Mouse (Mus musculus) gastrocnemius, adult 2 months (tissue): ENCODE results near the gene Tgfb3. TPM values are rescaled to one million over a fixed set of nuclear protein-coding genes. Genes with fewer than 3 reads are reported as not detected.
A peak's percentile ranks its signal among the peaks of the same experiment; 100 is the strongest.

Experiments
- DNase-seq: peaks from one replicate; pipeline ENCODE4 v3.0.0; 2022
- H3K27ac ChIP-seq: fragments of 200-600 bp; 2 replicates; pipeline ENCODE4 v1.8.1; 2022; ENCODE audit warnings: mild to moderate bottlenecking
- H3K4me3 ChIP-seq: fragments of 200-600 bp; 2 replicates; pipeline ENCODE4 v1.8.1; 2022; ENCODE audit warnings: mild to moderate bottlenecking, moderate library complexity
- CTCF ChIP-seq: fragments of 200-600 bp; IDR thresholded peaks from 2 replicates; pipeline ENCODE4 v1.8.1; 2022; ENCODE audit warnings: antibody characterized with exemption, mild to moderate bottlenecking, moderate library complexity
- intact Hi-C: fragments of 180-260 bp; cut with DNase I; formaldehyde crosslinking; loops from one replicate; pipeline ENCODE4 v1.15.1; 2025
- long read RNA-seq, 2 experiments: library from polyadenylated mRNA; stranded (forward); transcript quantifications; one replicate each; pipeline ENCODE4 v2.0.0; 2021
- total RNA-seq, 2 experiments: library from RNA; stranded (reverse); gene quantifications; 2 replicates each; pipeline ENCODE4 v1.2.3; 2021

Gene Tgfb3
- total RNA-seq = 10 to 100 TPM; 32.2 to 48.0 TPM
- long read RNA-seq, experiment 1, transcript Tgfb3-201 (7 exons, 3,383 nt) = major isoform, 113 of 122 reads
- long read RNA-seq, experiment 1, partial matches to known transcripts = 4 of 122 reads
- long read RNA-seq, experiment 1, other reads (novel, unspliced or antisense) = 5 of 122 reads
- long read RNA-seq, experiment 2, transcript Tgfb3-201 (7 exons, 3,383 nt) = major isoform, 89 of 102 reads
- long read RNA-seq, experiment 2, partial matches to known transcripts = 5 of 102 reads
- long read RNA-seq, experiment 2, other reads (novel, unspliced or antisense) = 8 of 102 reads

- TF ChIP-seq CTCF = no peak
- Histone ChIP-seq H3K27ac (peak within 1 kb of the TSS; percentile 100), H3K4me3 (peak within 1 kb of the TSS; percentile 83)
- intact Hi-C loops = loop anchor here (1.0 to 5.0 kb wide), 3 partner anchors 124 to 230 kb away; no protein-coding TSS in a partner anchor
- DNase-seq = peak; percentile 69
These were observed at the start of gene Tgfb3 for GRCm38 (mm10) chr12:86078553-86079201. Gene Tgfb3 (minus strand): TSS chr12:86079041.

GRCm38 (mm10) chr12:86128122-86128521 lies 49.3 kb upstream of the Tgfb3 start:
- intact Hi-C loops = no loop called here
- DNase-seq = peak; percentile 77

DNA sequence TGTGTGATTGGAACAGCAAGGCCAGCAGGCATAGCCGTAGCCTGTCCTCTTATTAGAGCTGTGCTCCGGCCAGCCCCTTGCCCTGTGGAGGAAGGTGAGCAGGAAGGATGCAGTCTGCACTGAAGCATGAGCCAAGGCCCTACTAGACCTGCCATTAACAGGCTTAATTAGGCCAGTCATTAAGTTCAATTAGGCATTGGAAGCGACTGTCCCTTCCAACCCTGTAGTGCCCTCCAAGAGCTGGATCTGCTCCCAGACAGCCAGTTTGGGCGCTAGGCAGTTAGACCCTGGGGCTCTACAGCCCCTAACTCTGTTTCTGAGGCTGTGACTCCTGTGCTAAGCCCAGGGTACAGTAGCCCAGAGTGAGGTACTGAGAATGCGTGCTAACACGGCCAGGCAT lies 45.2 kb upstream of the Tgfb3 start:
- H3K4me3 ChIP-seq = no peak overlapping the region
- H3K27ac ChIP-seq = no peak overlapping the region
- no peak for DNase-seq
- intact Hi-C loops = no loop called here
- TF ChIP-seq CTCF = no peak

More at GRCm38 (mm10) chr12:86128122-86128521, 49.3 kb upstream of the Tgfb3 start:
- peak overlapping the region; percentile 43; the same call in 1 of the 2 replicates for H3K27ac ChIP-seq
- no peak for TF ChIP-seq CTCF
- no peak overlapping the region for H3K4me3 ChIP-seq

GRCm38 (mm10) chr12:86116295-86116835 lies 37.5 kb upstream of the Tgfb3 start:
- no peak for DNase-seq
- no peak overlapping the region for H3K27ac ChIP-seq
- no peak for TF ChIP-seq CTCF
- H3K4me3 ChIP-seq = no peak overlapping the region
- intact Hi-C loops = no loop called here

GRCm38 (mm10) chr12:86110637-86111036 lies 31.8 kb upstream of the Tgfb3 start:
- Histone ChIP-seq H3K4me3 (no peak overlapping the region), H3K27ac (no peak overlapping the region)
- TF ChIP-seq CTCF = peak; percentile 70
- DNase-seq = peak; percentile 51
- intact Hi-C loops = no loop called here

- no peak for DNase-seq
- H3K27ac ChIP-seq = no peak overlapping the region
- TF ChIP-seq CTCF = no peak
- H3K4me3 ChIP-seq = no peak overlapping the region
- intact Hi-C loops = no loop called here
These were observed 30.7 kb upstream of the Tgfb3 start for GRCm38 (mm10) chr12:86109531-86109930.

GRCm38 (mm10) chr12:86107645-86108044 lies 28.8 kb upstream of the Tgfb3 start:
- intact Hi-C loops = no loop called here
- TF ChIP-seq CTCF = no peak
- Histone ChIP-seq H3K4me3 (no peak overlapping the region), H3K27ac (no peak overlapping the region)
- no peak for DNase-seq

DNA sequence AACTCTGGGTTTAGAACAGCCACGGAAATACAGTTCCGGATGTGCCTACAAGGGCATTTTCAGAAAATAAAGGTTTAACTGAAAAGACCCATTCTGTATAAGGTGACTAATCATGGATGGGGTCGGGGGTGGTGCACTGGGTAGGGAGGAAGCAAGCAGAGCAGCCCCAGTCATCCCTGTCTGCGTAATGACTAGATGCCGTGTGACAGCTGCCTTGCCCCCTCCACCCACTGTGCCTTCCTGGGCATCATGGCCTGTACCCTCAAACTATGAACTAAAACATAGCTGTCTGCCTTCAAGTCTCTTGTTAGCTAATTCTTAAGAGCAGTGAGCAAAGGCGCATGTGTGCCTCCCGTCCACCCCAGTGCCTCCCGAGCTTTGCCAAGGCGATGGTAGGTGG lies 27.2 kb upstream of the Tgfb3 start:
- TF ChIP-seq CTCF = no peak
- H3K27ac ChIP-seq = no peak overlapping the region
- no peak for DNase-seq
- H3K4me3 ChIP-seq = no peak overlapping the region
- intact Hi-C loops = no loop called here

DNA sequence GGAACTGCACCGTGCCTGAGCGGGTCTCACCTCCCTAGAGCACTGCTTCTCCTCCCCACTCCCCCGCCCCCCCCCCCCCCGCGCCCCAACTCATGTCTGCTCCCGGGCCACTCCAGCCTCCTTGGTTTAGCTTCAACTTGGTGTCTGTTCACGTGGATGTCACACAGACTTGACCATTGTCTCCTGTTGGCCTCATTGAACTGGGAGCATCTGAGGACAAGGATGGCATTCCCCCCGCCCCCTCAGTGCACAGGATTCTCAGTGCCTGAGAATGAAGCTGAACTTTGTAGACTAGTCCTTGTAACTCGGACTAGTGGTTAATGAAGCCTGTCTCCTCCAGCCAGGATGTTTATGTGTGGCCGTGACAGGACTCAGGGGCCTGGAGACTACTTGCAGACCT lies 26.7 kb upstream of the Tgfb3 start:
- Histone ChIP-seq H3K27ac (peak overlapping the region; percentile 77; the same call in 1 of the 2 replicates), H3K4me3 (no peak overlapping the region)
- TF ChIP-seq CTCF = no peak
- no peak for DNase-seq
- intact Hi-C loops = no loop called here

GRCm38 (mm10) chr12:86104297-86104696 lies 25.5 kb upstream of the Tgfb3 start:
- no peak for DNase-seq
- H3K27ac ChIP-seq = peak overlapping the region; percentile 81
- no peak for TF ChIP-seq CTCF
- intact Hi-C loops = no loop called here
- no peak overlapping the region for H3K4me3 ChIP-seq

DNA sequence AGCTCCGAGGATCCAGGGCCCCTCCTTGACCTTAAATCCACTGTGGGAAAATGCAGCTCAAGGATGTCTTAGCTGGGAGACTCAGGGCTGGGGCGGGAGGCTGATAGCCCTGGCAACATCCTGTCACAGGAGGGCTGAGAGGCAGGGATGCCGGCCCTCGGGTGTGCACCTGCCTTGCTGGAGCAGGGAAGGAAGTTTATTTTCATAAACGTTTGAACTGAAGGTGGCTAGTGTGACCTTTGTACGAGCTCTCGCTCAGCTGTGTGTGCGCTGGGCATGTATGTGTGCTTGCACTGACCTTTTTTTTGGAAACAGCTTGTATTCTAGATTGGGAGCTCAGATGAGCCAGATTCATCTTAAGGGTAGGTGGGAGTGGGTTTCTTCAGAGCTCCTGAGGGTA lies 25.0 kb upstream of the Tgfb3 start:
- no peak for TF ChIP-seq CTCF
- DNase-seq = no peak
- no peak overlapping the region for H3K4me3 ChIP-seq
- H3K27ac ChIP-seq = peak overlapping the region; percentile 81
- intact Hi-C loops = no loop called here

DNA sequence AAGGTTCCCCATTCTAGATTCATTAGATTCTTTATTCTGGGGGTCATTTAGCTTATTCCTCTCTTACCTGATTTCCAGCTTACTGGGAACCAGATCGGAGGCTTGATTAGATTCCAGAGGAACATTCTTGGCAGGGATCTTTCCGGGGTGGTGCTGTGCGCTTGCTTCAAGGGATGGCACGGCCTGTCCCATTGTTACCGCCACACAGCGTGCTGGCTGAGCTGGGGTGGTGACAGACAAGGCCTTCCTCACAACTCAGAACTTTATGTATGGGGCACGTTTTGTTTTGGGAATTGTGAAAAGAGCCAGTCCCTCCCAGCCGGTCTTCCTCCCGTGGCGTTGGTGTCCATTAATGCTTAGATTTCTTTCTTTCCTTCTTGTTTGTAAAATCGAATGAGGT lies 24.6 kb upstream of the Tgfb3 start:
- no peak overlapping the region for H3K4me3 ChIP-seq
- no peak for DNase-seq
- peak overlapping the region; percentile 81 for H3K27ac ChIP-seq
- no peak for TF ChIP-seq CTCF
- intact Hi-C loops = no loop called here

DNA sequence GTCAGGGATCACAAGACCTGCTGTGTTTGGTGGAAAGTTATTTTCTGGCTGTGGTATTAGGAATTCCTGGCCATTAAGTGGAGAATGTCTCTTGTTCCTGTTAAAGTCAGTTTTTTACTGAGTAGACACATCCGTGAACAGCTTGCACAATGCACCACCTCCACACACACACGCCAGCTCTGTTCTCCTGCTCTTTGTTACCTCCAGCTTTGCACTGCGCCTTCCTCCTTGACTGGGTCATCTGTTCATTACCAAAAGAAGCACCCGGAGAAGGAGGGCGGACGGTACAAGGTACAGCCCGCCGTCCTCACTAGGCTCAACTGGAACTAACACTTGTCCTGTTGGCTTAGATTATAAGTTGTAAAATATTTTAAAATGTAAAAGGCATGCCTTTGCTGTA lies 23.8 kb upstream of the Tgfb3 start:
- intact Hi-C loops = no loop called here
- Histone ChIP-seq H3K4me3 (no peak overlapping the region), H3K27ac (peak overlapping the region; percentile 81)
- no peak for DNase-seq
- no peak for TF ChIP-seq CTCF

DNA sequence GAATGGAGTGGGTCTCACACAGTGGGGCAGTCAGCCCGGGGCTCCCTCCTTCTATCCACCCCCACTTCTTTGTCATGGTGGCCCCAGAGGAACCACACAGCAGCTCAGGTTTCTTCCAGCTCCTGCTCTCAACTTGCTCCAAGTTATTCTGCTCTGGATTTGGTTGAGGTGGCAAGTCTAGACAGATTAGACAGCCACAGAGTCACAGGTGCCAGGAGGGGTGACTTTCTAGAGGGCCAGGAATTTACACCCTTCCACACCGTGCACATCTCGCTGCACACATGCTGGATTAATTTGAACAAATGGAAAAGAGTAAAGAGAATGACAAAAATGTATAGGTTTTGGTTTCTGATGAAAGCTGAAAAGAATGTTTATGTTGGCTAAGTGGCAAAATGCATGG lies 21.9 kb upstream of the Tgfb3 start:
- Histone ChIP-seq H3K27ac (peak overlapping the region; percentile 6), H3K4me3 (no peak overlapping the region)
- intact Hi-C loops = no loop called here
- TF ChIP-seq CTCF = no peak
- no peak for DNase-seq
